Mouse (Mus musculus) heart, embryonic 16.5 days (tissue): ENCODE results near the gene Myh9. TPM values are rescaled to one million over a fixed set of nuclear protein-coding genes. Genes with fewer than 3 reads are reported as not detected.

Experiments
- ATAC-seq: fragments of 200-750 bp; cut with Nextera tagmentation; replicated peaks from 2 replicates; pipeline ENCODE4 v1.8.0; 2017; ENCODE audit warnings: moderate number of reproducible peaks; ENCODE audit not compliant: insufficient read depth, low FRiP score; ENCODE audit errors: extremely low read depth
- H3K27ac ChIP-seq: fragments of 300-500 bp; sonication (generic); 2 replicates; pipeline ENCODE4 v1.5.1; 2014; ENCODE audit warnings: mild to moderate bottlenecking, low read length, control low read depth, moderate library complexity
- H3K27me3 ChIP-seq: fragments of 300-500 bp; sonication (generic); 2 replicates; pipeline ENCODE4 v1.6.1; 2014; ENCODE audit warnings: low read length, mixed read lengths; ENCODE audit not compliant: control insufficient read depth, insufficient read depth
- H3K36me3 ChIP-seq: fragments of 300-500 bp; sonication (generic); 2 replicates; pipeline ENCODE4 v1.6.1; 2014; ENCODE audit not compliant: control insufficient read depth, insufficient read depth
- H3K4me1 ChIP-seq: fragments of 300-500 bp; sonication (generic); 2 replicates; pipeline ENCODE4 v1.6.1; 2014; ENCODE audit warnings: low read length, mixed read lengths; ENCODE audit not compliant: control insufficient read depth, insufficient read depth
- H3K4me2 ChIP-seq: fragments of 300-500 bp; sonication (generic); 2 replicates; pipeline ENCODE4 v1.6.1; 2014; ENCODE audit warnings: low read depth, mild to moderate bottlenecking, control low read depth, low read length
- H3K4me3 ChIP-seq: fragments of 300-500 bp; sonication (generic); 2 replicates; pipeline ENCODE4 v1.5.1; 2014; ENCODE audit warnings: mild to moderate bottlenecking, control low read depth, low read length
- H3K9ac ChIP-seq: fragments of 300-500 bp; sonication (generic); 2 replicates; pipeline ENCODE4 v1.6.1; 2014; ENCODE audit warnings: low read length, control low read depth
- H3K9me3 ChIP-seq: fragments of 300-500 bp; sonication (generic); replicated peaks from 2 replicates; pipeline ENCODE4 v1.6.1; 2016; ENCODE audit warnings: low read length; ENCODE audit not compliant: control insufficient read depth
- WGBS: fragments of 180-500 bp; shearing (Covaris S2); extraction: QIAGEN DNeasy Blood & Tissue Kit; methylation state at CpG from one replicate; pipeline ENCODE4 v1.1.7; 2014; 5-methylcytosine and 5-hydroxymethylcytosine counted together
- polyA plus RNA-seq: library from polyadenylated mRNA; unstranded; fragments of >200 nt; fragmentation: Nextera tagmentation; extraction: Ambion mirVana; gene quantifications from 2 replicates; pipeline ENCODE4 v1.2.1, GENCODE M21; 2015

The Myh9 gene
- polyA plus RNA-seq, 1 experiment from 2014 or later = 22.8 TPM

- Histone ChIP-seq H3K4me3 (no peak overlapping the region), H3K4me2 (no peak overlapping the region), H3K9ac (no peak overlapping the region), H3K27me3 (no peaks in the 10 kb centered on the region), H3K36me3 (peaks cover 93% of the 10 kb centered on the region), H3K9me3 (no peaks in the 10 kb centered on the region), H3K4me1 (no peaks in the 10 kb centered on the region), H3K27ac (no peak overlapping the region)
- WGBS = 91% methylated on average over 16 of the region's 16 CpGs
- ATAC-seq = no peak
These were observed 76.4 kb downstream of the Myh9 start for GRCm38 (mm10) chr15:77765484-77766093.

- no peaks in the 10 kb centered on the region for H3K4me1 ChIP-seq
- H3K27ac ChIP-seq = peak overlapping the region; percentile 30; the same call in 1 of the 2 replicates
- H3K9ac ChIP-seq = no peak overlapping the region
- H3K27me3 ChIP-seq = no peaks in the 10 kb centered on the region
- H3K4me2 ChIP-seq = no peak overlapping the region
- no peak overlapping the region for H3K4me3 ChIP-seq
- ATAC-seq = 0 out of 2 replicates have a peak, but pooled peaks have one; percentile 14
- no peaks in the 10 kb centered on the region for H3K9me3 ChIP-seq
- H3K36me3 ChIP-seq = peaks cover 91% of the 10 kb centered on the region
- WGBS = 64% methylated on average over 13 of the region's 13 CpGs
These were observed 77.5 kb downstream of the Myh9 start for GRCm38 (mm10) chr15:77764391-77765006.

- Histone ChIP-seq H3K36me3 (peaks cover 83% of the 10 kb centered on the region), H3K4me3 (no peak overlapping the region), H3K9ac (no peak overlapping the region), H3K4me1 (no peaks in the 10 kb centered on the region), H3K27me3 (no peaks in the 10 kb centered on the region), H3K9me3 (no peaks in the 10 kb centered on the region), H3K27ac (no peak overlapping the region), H3K4me2 (no peak overlapping the region)
- WGBS = 81% methylated on average over 11 of the region's 11 CpGs
- no peak for ATAC-seq
These were observed 78.3 kb downstream of the Myh9 start for GRCm38 (mm10) chr15:77763702-77764101.

GRCm38 (mm10) chr15:77763050-77763449 is 78.9 kb downstream of the Myh9 start:
- no peak overlapping the region for H3K4me2 ChIP-seq
- no peaks in the 10 kb centered on the region for H3K9me3 ChIP-seq
- no peak for ATAC-seq
- H3K4me3 ChIP-seq = no peak overlapping the region
- no peak overlapping the region for H3K27ac ChIP-seq
- no peak overlapping the region for H3K9ac ChIP-seq
- WGBS = 91% methylated on average over 16 of the region's 16 CpGs
- H3K4me1 ChIP-seq = no peaks in the 10 kb centered on the region
- H3K27me3 ChIP-seq = no peaks in the 10 kb centered on the region
- peaks cover 77% of the 10 kb centered on the region for H3K36me3 ChIP-seq

GRCm38 (mm10) chr15:77761561-77762380 is 80.2 kb downstream of the Myh9 start:
- ATAC-seq = no peak

GRCm38 (mm10) chr15:77761083-77761482 is 80.9 kb downstream of the Myh9 start:
- Histone ChIP-seq H3K4me2 (no peak overlapping the region), H3K36me3 (peaks cover 57% of the 10 kb centered on the region), H3K4me3 (no peak overlapping the region), H3K27me3 (no peaks in the 10 kb centered on the region), H3K27ac (no peak overlapping the region), H3K9ac (no peak overlapping the region), H3K4me1 (no peaks in the 10 kb centered on the region), H3K9me3 (no peaks in the 10 kb centered on the region)
- WGBS = 94% methylated on average over 7 of the region's 7 CpGs
- no peak for ATAC-seq

More at GRCm38 (mm10) chr15:77761561-77762380, 80.2 kb downstream of the Myh9 start:
- 75% methylated on average over 22 of the region's 22 CpGs for WGBS
- no peak overlapping the region for H3K4me3 ChIP-seq
- no peaks in the 10 kb centered on the region for H3K9me3 ChIP-seq
- H3K36me3 ChIP-seq = peaks cover 64% of the 10 kb centered on the region
- no peaks in the 10 kb centered on the region for H3K27me3 ChIP-seq
- no peak overlapping the region for H3K9ac ChIP-seq
- no peak overlapping the region for H3K4me2 ChIP-seq
- no peaks in the 10 kb centered on the region for H3K4me1 ChIP-seq
- H3K27ac ChIP-seq = no peak overlapping the region

GRCm38 (mm10) chr15:77760037-77760436 is 81.9 kb downstream of the Myh9 start:
- peaks cover 47% of the 10 kb centered on the region for H3K36me3 ChIP-seq
- H3K27ac ChIP-seq = no peak overlapping the region
- H3K9me3 ChIP-seq = no peaks in the 10 kb centered on the region
- no peaks in the 10 kb centered on the region for H3K27me3 ChIP-seq
- no peak overlapping the region for H3K4me3 ChIP-seq
- ATAC-seq = no peak
- WGBS = 94% methylated on average over 16 of the region's 16 CpGs
- H3K4me1 ChIP-seq = no peaks in the 10 kb centered on the region
- no peak overlapping the region for H3K4me2 ChIP-seq
- no peak overlapping the region for H3K9ac ChIP-seq

GRCm38 (mm10) chr15:77757586-77758226 is 84.3 kb downstream of the Myh9 start:
- H3K9ac ChIP-seq = no peak overlapping the region
- H3K27ac ChIP-seq = no peak overlapping the region
- no peak overlapping the region for H3K4me2 ChIP-seq
- H3K9me3 ChIP-seq = no peaks in the 10 kb centered on the region
- 69% methylated on average over 4 of the region's 4 CpGs for WGBS
- peaks cover 25% of the 10 kb centered on the region for H3K36me3 ChIP-seq
- H3K27me3 ChIP-seq = no peaks in the 10 kb centered on the region
- no peak for ATAC-seq
- no peak overlapping the region for H3K4me3 ChIP-seq
- H3K4me1 ChIP-seq = no peaks in the 10 kb centered on the region; the same call in 1 of the 2 replicates
